Mouse (Mus musculus) midbrain, embryonic 14.5 days (tissue): Measurements from ENCODE around the gene Ndufs1. TPM values are rescaled to one million over a fixed set of nuclear protein-coding genes. Genes with fewer than 3 reads are reported as not detected.

Experiments
- ATAC-seq: fragments of 200-750 bp; cut with Nextera tagmentation; 2 replicates; pipeline ENCODE4 v1.8.0; 2017; ENCODE audit warnings: moderate number of reproducible peaks, moderate library complexity; ENCODE audit not compliant: low FRiP score, low TSS enrichment
- DNase-seq: peaks from one replicate; pipeline ENCODE4 v3.0.0-alpha.2; 2015
- H3K27ac ChIP-seq: fragments of 300-500 bp; sonication (generic); replicated peaks from 2 replicates; pipeline ENCODE4 v1.5.1; 2014; ENCODE audit warnings: mild to moderate bottlenecking, low read depth, low read length, moderate library complexity
- H3K27me3 ChIP-seq: fragments of 300-500 bp; sonication (generic); 2 replicates; pipeline ENCODE4 v1.6.1; 2014; ENCODE audit warnings: low read length, control low read depth, mixed read lengths; ENCODE audit not compliant: control insufficient read depth, insufficient read depth
- H3K36me3 ChIP-seq: fragments of 300-500 bp; sonication (generic); 2 replicates; pipeline ENCODE4 v1.6.1; 2014; ENCODE audit warnings: low read length, control low read depth; ENCODE audit not compliant: control insufficient read depth, insufficient read depth
- H3K4me1 ChIP-seq: fragments of 300-500 bp; sonication (generic); 2 replicates; pipeline ENCODE4 v1.6.1; 2014; ENCODE audit warnings: mild to moderate bottlenecking, antibody characterized with exemption, low read length, control low read depth; ENCODE audit not compliant: control insufficient read depth, insufficient read depth
- H3K4me2 ChIP-seq: fragments of 300-500 bp; sonication (generic); 2 replicates; pipeline ENCODE4 v1.6.1; 2014; ENCODE audit warnings: mild to moderate bottlenecking, low read length, moderate library complexity
- H3K4me3 ChIP-seq: fragments of 300-500 bp; sonication (generic); replicated peaks from 2 replicates; pipeline ENCODE4 v1.5.1; 2014; ENCODE audit warnings: low read depth, low read length
- H3K9ac ChIP-seq: fragments of 300-500 bp; sonication (generic); replicated peaks from 2 replicates; pipeline ENCODE4 v1.6.1; 2014; ENCODE audit warnings: mild to moderate bottlenecking, low read length, moderate library complexity
- H3K9me3 ChIP-seq: fragments of 300-500 bp; sonication (generic); 2 replicates; pipeline ENCODE4 v1.6.1; 2016; ENCODE audit warnings: low read length, control low read depth, mixed read lengths; ENCODE audit not compliant: control insufficient read depth
- WGBS: fragments of 180-500 bp; shearing (Covaris S2); extraction: QIAGEN DNeasy Blood & Tissue Kit; methylation state at CpG from one replicate; pipeline ENCODE4 v1.1.7; 2014; 5-methylcytosine and 5-hydroxymethylcytosine counted together
- polyA plus RNA-seq: library from polyadenylated mRNA; unstranded; fragments of >200 nt; fragmentation: Nextera tagmentation; extraction: Ambion mirVana; gene quantifications from 2 replicates; pipeline ENCODE4 v1.2.1, GENCODE M21; 2014

The Ndufs1 gene
- polyA plus RNA-seq = 116 and 136 TPM in 2 replicates

DNA sequence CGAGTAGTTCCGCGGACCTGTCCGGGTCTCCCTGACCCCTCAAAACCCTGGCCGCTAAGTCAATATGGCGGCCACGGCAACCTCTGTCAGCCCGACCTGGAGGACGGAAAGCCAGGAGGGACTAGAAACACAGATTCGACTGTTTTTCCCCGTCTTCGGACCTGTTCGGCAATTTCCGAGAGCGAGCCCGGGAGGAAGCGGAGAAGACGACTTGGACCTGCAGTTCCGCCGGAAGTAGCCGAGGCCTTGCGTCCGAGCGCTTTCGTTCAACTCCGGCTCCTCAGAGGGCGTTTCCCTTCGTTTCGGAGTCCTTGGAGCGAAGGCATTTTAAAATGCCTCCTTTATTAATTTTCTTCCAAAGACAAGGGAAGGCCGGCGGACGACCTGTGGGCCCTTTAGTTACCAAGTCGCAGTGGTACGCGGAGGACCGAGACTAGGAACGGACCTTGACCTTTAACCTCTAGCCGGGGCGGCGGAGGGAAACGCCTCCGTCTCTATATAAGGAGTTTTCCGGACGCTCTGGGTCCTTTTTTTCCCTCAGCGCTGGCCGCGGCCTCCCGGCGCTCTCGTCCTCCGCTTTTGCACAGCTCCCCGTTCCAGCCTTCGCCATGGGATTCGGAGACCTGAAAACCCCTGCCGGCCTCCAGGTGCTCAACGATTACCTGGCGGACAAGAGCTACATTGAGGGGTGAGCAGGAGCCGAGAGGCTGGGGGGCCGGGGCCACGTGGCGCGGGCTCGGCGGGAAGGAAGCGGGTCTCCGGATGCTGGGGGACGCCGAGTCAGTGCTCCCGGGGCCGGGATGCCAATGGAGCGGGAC lies at the start of gene Ndufs1, which contains the start of gene Eef1b2:
Ndufs1 (minus strand) TSS at position 230 of the 818 bp plus-strand sequence.
Eef1b2 (plus strand) TSS at position 222 of the 818 bp plus-strand sequence.
- no peaks in the 10 kb centered on the region for H3K9me3 ChIP-seq
- H3K4me1 ChIP-seq = peaks cover 18% of the 10 kb centered on the region
- under 1% methylated on average over 72 of the region's 72 CpGs for whole genome bisulfite sequencing
- H3K36me3 ChIP-seq = peaks cover 25% of the 10 kb centered on the region
- H3K27ac ChIP-seq = peak within 1 kb of the TSS; percentile 84
- DNase-seq = peak; percentile 98
- peak within 1 kb of the TSS; percentile 84 for H3K4me2 ChIP-seq
- no peaks in the 10 kb centered on the region for H3K27me3 ChIP-seq
- H3K9ac ChIP-seq = peak within 1 kb of the TSS; percentile 94
- peak; percentile 91 for ATAC-seq
- H3K4me3 ChIP-seq = peak within 1 kb of the TSS; percentile 96

DNA sequence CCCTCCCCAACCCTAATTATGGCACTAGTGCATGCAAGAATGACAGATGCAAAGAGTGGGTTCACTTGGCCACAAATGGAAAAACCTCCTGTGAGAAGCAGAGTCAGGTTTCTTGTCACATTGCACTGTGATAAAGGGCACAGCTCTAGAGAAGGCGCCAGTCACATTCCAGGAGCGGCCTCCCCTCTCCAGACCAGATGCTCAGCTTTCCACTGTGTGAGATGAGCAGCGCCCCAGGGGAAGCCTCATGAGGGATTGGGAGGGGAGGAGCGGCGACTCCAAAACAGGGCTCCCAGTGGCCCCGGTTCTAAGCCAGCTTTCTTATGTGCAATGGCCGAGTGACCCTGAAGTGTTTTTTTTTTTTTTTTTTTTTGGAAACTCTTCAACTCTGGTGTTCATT lies 49.3 kb upstream of the Ndufs1 start:
- no peaks in the 10 kb centered on the region for H3K27me3 ChIP-seq
- H3K4me3 ChIP-seq = no peak overlapping the region
- no peak overlapping the region for H3K9ac ChIP-seq
- no peaks in the 10 kb centered on the region for H3K36me3 ChIP-seq
- no peaks in the 10 kb centered on the region for H3K9me3 ChIP-seq
- 9% methylated on average over 7 of the region's 7 CpGs for WGBS
- no peak overlapping the region for H3K27ac ChIP-seq
- H3K4me2 ChIP-seq = no peak overlapping the region
- peak; percentile 21 for DNase-seq
- no peaks in the 10 kb centered on the region for H3K4me1 ChIP-seq
- ATAC-seq = no peak

DNA sequence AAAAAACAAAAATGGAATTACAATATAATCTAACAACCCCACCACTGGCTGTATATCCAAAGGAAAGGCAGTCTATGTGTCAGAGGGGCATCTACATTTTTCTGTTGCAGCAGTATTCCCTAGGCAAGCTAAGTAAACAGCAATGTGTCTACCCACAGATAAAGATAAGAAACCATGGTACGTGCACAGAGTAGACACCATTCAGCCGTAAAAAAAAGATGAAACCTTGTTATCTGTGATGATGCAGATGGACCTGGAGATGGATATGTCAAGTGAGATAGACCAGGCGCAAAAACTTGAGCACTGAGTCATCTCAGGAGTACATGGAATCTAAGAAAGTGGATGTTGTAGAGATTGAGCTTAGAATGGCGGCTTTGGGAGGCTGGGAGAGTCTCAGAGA lies 48.4 kb upstream of the Ndufs1 start:
- Histone ChIP-seq H3K9me3 (no peaks in the 10 kb centered on the region), H3K4me3 (no peak overlapping the region), H3K27ac (no peak overlapping the region), H3K9ac (no peak overlapping the region), H3K36me3 (no peaks in the 10 kb centered on the region), H3K4me1 (no peaks in the 10 kb centered on the region), H3K4me2 (no peak overlapping the region), H3K27me3 (no peaks in the 10 kb centered on the region)
- WGBS = 85% methylated on average over 4 of the region's 4 CpGs
- ATAC-seq (no peak), DNase-seq (no peak)

DNA sequence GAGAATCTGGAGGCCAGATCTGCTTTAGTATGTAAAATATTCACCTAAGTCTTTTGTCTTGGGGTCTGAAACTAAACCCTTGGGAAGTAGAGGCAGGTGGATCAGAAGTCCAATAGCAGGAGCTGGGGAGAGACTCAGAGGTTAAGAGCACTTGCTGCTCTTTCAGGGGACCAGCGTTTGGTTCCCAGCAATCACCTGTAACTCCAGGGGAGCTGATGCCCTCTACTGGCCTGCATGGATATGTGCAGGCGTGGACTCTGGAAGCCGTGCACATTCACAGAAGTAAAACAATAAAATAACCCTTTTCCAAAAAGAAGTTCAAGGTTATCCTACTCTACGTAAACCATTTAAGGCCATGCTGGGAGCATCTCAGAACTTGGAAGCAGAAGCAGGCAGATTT lies 42.6 kb upstream of the Ndufs1 start:
- Histone ChIP-seq H3K9ac (no peak overlapping the region), H3K36me3 (no peaks in the 10 kb centered on the region), H3K4me1 (peaks cover 2% of the 10 kb centered on the region; the same call in 1 of the 2 replicates), H3K27ac (no peak overlapping the region), H3K4me2 (no peak overlapping the region), H3K27me3 (no peaks in the 10 kb centered on the region), H3K9me3 (no peaks in the 10 kb centered on the region), H3K4me3 (no peak overlapping the region)
- WGBS = 98% methylated on average over 4 of the region's 4 CpGs
- DNase-seq (no peak), ATAC-seq (no peak)

DNA sequence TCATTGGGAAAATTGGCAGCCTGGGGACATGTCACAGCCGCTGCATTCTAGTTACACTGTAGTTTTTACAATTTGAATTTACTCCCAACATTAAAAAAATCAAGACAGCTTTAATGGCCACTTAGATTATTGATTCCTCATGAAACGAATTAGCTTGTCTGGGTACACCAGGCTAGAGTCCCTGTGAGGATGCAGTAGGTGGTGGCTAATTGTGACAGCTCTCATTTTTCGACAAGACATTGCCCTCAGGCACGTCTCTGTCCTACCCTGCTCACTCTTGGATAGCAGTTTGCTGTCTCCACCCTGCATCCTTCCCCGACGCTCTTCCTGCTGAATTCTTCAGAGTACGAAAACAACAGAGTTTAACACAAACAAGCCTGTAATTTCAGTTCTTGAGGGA lies 38.0 kb upstream of the Ndufs1 start:
- no peak overlapping the region for H3K4me3 ChIP-seq
- peaks cover 12% of the 10 kb centered on the region for H3K4me1 ChIP-seq
- no peaks in the 10 kb centered on the region for H3K9me3 ChIP-seq
- H3K9ac ChIP-seq = no peak overlapping the region
- ATAC-seq (no peak), DNase-seq (peak; percentile 32)
- no peaks in the 10 kb centered on the region for H3K36me3 ChIP-seq
- peak overlapping the region; percentile 78 for H3K27ac ChIP-seq
- 0 out of 2 replicates have a peak overlapping the region, but pooled peaks have one; percentile 47 for H3K4me2 ChIP-seq
- no peaks in the 10 kb centered on the region for H3K27me3 ChIP-seq
- 45% methylated on average over 7 of the region's 7 CpGs for WGBS

DNA sequence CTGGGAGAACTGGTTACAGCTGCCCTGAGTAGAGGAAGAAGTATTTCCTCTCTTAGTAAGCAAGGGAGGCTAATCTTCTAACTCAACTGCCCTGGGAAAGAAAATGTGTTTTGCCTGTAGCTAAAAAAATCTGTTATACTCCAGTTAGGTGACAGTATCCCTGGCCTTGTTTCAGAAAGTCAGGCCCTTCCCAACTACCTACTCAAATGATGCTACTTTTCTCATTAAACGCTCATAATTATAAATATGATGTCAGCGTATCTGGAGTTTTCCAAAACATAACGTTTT lies 37.6 kb upstream of the Ndufs1 start, which contains the start of gene Gpr1:
Gpr1 (minus strand) TSS at position 273 of the 288 bp plus-strand sequence.
- Histone ChIP-seq H3K4me1 (peaks cover 12% of the 10 kb centered on the region), H3K4me3 (peak within 1 kb of the TSS; percentile 15; the same call in 1 of the 2 replicates), H3K9ac (peak within 1 kb of the TSS; percentile 40; the same call in 1 of the 2 replicates), H3K27me3 (no peaks in the 10 kb centered on the region), H3K4me2 (peak within 1 kb of the TSS; percentile 47), H3K36me3 (no peaks in the 10 kb centered on the region), H3K9me3 (no peaks in the 10 kb centered on the region), H3K27ac (peak within 1 kb of the TSS; percentile 78)
- no peak for ATAC-seq
- 34% methylated on average over 3 of the region's 3 CpGs for WGBS
- DNase-seq = no peak

DNA sequence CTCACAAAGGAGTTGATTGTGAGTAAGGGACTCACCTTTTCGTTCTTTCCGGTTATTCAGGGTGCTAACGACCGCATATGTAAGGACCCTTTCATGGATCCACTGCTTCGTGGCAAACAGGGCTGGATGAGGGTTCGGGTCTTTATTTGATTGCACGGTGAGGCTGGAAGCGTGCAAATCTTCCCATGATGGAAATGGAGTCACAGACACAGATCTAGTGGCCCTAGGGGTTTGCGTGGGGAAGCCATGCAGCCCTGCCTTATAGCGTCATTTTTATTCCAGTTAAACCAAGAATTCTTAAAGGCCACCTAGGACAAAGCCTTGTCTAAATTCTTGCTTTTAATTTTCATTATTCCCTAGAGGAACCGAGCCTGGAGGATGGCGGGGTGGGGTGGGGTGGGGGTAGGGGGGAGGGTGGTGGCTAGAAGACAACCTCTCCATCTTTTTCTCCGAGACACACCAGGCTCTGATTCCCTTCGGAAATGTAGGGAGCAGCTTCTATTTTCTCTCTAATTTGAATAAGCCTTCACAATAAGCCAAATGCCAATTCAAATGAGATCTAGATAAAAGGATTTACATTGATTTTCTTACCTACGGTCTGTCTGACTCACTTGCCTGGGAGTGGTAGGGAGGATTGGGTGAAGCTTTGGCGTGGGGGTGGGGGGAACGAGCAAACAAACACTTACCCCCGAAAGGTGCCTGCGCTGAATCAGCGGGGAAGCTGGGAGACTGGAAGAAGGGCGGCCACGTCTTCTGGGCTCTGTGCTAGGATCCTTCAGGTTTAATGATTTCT lies 37.0 kb upstream of the Ndufs1 start:
- H3K27ac ChIP-seq = peak overlapping the region; percentile 78
- 13% methylated on average over 22 of the region's 22 CpGs for WGBS
- H3K36me3 ChIP-seq = no peaks in the 10 kb centered on the region
- peak overlapping the region; percentile 15; the same call in 1 of the 2 replicates for H3K4me3 ChIP-seq
- no peaks in the 10 kb centered on the region for H3K9me3 ChIP-seq
- no peaks in the 10 kb centered on the region for H3K27me3 ChIP-seq
- H3K4me1 ChIP-seq = peaks cover 12% of the 10 kb centered on the region
- H3K9ac ChIP-seq = peak overlapping the region; percentile 40; the same call in 1 of the 2 replicates
- ATAC-seq (peak; percentile 34; the same call in 1 of the 2 replicates), DNase-seq (peak; percentile 66)
- peak overlapping the region; percentile 47 for H3K4me2 ChIP-seq

DNA sequence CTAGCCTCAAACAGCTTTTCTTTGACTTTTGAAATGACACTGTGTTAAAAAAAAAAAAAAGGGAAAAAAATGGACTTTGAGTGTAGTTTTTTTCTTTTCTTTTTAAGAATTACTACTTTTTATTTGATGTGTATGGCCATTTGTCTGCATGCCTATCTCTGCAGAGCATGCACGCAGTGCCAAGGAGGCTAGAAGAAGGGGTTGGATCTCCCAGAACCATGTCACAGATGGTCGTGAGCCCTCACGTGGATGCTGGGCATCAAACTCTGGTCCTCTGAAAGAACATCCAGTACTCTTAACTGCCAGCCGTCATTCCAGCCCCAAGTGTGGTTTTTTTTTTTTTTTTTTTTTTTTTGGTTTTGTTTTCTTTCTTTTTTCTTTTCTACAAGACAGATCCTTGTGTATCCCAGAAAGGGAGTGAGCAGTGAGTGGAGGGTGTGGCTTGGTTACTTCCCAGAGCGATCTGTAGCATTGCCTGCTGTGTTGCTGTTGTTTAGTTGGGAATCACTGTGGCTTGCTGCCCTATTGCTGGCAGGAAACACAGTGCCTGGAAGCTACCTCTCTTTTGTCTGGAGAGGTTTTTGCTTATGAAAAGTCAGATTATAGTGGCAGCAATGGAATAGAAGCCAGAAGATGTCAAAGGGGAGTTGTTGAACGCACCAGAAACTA lies 33.4 kb upstream of the Ndufs1 start:
- Histone ChIP-seq H3K36me3 (no peaks in the 10 kb centered on the region), H3K9ac (no peak overlapping the region), H3K27ac (no peak overlapping the region), H3K4me2 (no peak overlapping the region), H3K4me1 (peaks cover 14% of the 10 kb centered on the region), H3K4me3 (no peak overlapping the region), H3K9me3 (no peaks in the 10 kb centered on the region), H3K27me3 (no peaks in the 10 kb centered on the region)
- ATAC-seq = no peak
- no peak for DNase-seq
- 17% methylated on average over 6 of the region's 6 CpGs for WGBS
